Mouse (Mus musculus) lung, postnatal 0 days (tissue): Measurements from ENCODE around the gene Alg12.

Experiments
- CTCF ChIP-seq: IDR thresholded peaks from 2 replicates; pipeline ENCODE4 v1.5.1; 2016; ENCODE audit warnings: antibody characterized with exemption, mild to moderate bottlenecking
- EP300 ChIP-seq: IDR thresholded peaks from 2 replicates; pipeline ENCODE4 v1.6.1; 2016; ENCODE audit warnings: antibody characterized with exemption, mild to moderate bottlenecking, control low read depth

DNA sequence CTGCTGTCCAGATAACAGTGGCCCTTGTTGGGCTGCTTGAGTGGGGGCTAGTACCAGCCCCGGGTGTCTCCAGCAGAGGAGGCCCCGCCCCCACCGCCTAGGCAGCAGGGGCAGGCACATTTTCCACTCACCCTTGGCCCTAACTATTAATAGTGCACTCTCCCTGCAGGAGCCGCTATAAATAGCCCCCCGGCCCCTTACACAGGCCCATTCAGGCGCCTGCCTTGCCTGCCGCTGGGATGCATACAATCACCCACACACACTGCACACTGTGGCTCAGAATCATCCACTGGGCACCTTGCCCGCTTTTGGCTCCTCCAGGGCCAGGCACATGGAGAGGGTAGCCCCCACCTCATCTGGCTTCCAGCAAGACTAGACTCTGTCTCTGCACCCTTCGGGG lies 20.2 kb upstream of the Alg12 start:
- no peak for TF ChIP-seq CTCF
- 0 out of 2 replicates have a peak, but pooled peaks have one; percentile 30 for TF ChIP-seq EP300
